Mouse (Mus musculus) CH12.LX (cell line): Measurements from ENCODE around the gene Nxn. TPM values are rescaled to one million over a fixed set of nuclear protein-coding genes. Genes with fewer than 3 reads are reported as not detected.

Source experiments
- DNase-seq: peaks from one replicate; pipeline ENCODE4 v3.0.0-alpha.2; 2013; ENCODE audit errors: extremely low read depth
- H3K27ac ChIP-seq: 2 replicates; pipeline ENCODE4 v1.5.1; 2012; ENCODE audit warnings: low read depth, mild to moderate bottlenecking, control low read depth, moderate library complexity; ENCODE audit not compliant: insufficient read depth
- H3K27me3 ChIP-seq: replicated peaks from 2 replicates; pipeline ENCODE3; 2012; ENCODE audit warnings: inconsistent platforms
- H3K36me3 ChIP-seq, 2 experiments: replicated peaks in 1 of 2; 2 replicates each; pipeline versions ENCODE3 to v1.6.1; 2012; ENCODE audit warnings: inconsistent platforms in 1 of 2, low read length in 1 of 2, mild to moderate bottlenecking in 1 of 2, mixed read lengths in 1 of 2, moderate library complexity in 1 of 2; ENCODE audit not compliant: control insufficient read depth in 1 of 2, insufficient read depth in 1 of 2
- H3K4me1 ChIP-seq, 2 experiments: 2 replicates each; pipeline ENCODE4 v1.6.1; 2012; ENCODE audit warnings: inconsistent platforms in 1 of 2, moderate library complexity in 1 of 2; ENCODE audit not compliant: insufficient read depth in 2 of 2, control insufficient read depth in 1 of 2
- H3K4me2 ChIP-seq: 2 replicates; pipeline ENCODE4 v1.6.1; 2012; ENCODE audit warnings: low read depth, mild to moderate bottlenecking, control low read depth; ENCODE audit not compliant: poor library complexity, insufficient read depth, severe bottlenecking
- H3K4me3 ChIP-seq, 3 experiments: fragments of 150-350 bp in 1 of 3; sonication (generic) in 1 of 3; replicated peaks in 1 of 3; 2 replicates each; pipeline versions ENCODE3 to v1.5.1; 2011 to 2012; ENCODE audit warnings: low read depth in 2 of 3, low read length in 2 of 3, mild to moderate bottlenecking in 2 of 3, moderate library complexity in 2 of 3, control low read depth in 1 of 3, improper control_type of control experiment in 1 of 3, inconsistent platforms in 1 of 3, mixed read lengths in 1 of 3; ENCODE audit not compliant: poor library complexity in 1 of 3
- H3K79me2 ChIP-seq: replicated peaks from 2 replicates; pipeline ENCODE4 v1.6.1; 2012; ENCODE audit warnings: mild to moderate bottlenecking, moderate library complexity; ENCODE audit not compliant: control insufficient read depth, poor library complexity, insufficient read depth, severe bottlenecking; ENCODE audit errors: extremely low read depth
- H3K9ac ChIP-seq: 2 replicates; pipeline ENCODE4 v1.6.1; 2012; ENCODE audit warnings: low read depth, mild to moderate bottlenecking, control low read depth, moderate library complexity; ENCODE audit not compliant: insufficient read depth
- H3K9me3 ChIP-seq: replicated peaks from 2 replicates; pipeline ENCODE3; 2012; ENCODE audit warnings: low read length, inconsistent platforms, mixed read lengths
- BHLHE40 ChIP-seq: IDR thresholded peaks from 2 replicates; pipeline ENCODE4 v1.6.1; 2011; ENCODE audit warnings: mild to moderate bottlenecking, low read depth, low read length, improper control_type of control experiment
- CTCF ChIP-seq, 2 experiments: IDR thresholded peaks in 1 of 2; conservative IDR thresholded peaks in 1 of 2; 2 replicates each; pipeline ENCODE4 v1.5.1; 2011 to 2012; ENCODE audit warnings: low read depth in 2 of 2, low read length in 2 of 2, improper control_type of control experiment in 1 of 2, inconsistent platforms in 1 of 2, mild to moderate bottlenecking in 1 of 2, moderate library complexity in 1 of 2
- HCFC1 ChIP-seq: IDR thresholded peaks from 2 replicates; pipeline ENCODE4 v1.6.1; 2012; ENCODE audit warnings: low read depth, mild to moderate bottlenecking, inconsistent platforms, low read length, improper control_type of control experiment
- IRF4 ChIP-seq: IDR thresholded peaks from 2 replicates; pipeline ENCODE4 v1.6.1; 2014; ENCODE audit warnings: low read depth, mild to moderate bottlenecking, inconsistent platforms, low read length, improper control_type of control experiment
- JUN ChIP-seq: IDR thresholded peaks from 2 replicates; pipeline ENCODE4 v1.6.1; 2011; ENCODE audit warnings: low read depth, mild to moderate bottlenecking, low read length, improper control_type of control experiment, moderate library complexity; ENCODE audit not compliant: insufficient read depth
- MAZ ChIP-seq: IDR thresholded peaks from 2 replicates; pipeline ENCODE4 v1.6.1; 2012; ENCODE audit warnings: low read depth, mild to moderate bottlenecking, inconsistent platforms, low read length, improper control_type of control experiment, moderate library complexity
- MYC ChIP-seq: IDR thresholded peaks from 2 replicates; pipeline ENCODE4 v1.6.1; 2011; ENCODE audit warnings: low read depth, mild to moderate bottlenecking, improper control_type of control experiment, low read length
- NELFE ChIP-seq: IDR thresholded peaks from 2 replicates; pipeline ENCODE4 v1.6.1; 2011; ENCODE audit warnings: low read depth, low read length, improper control_type of control experiment
- POLR2AphosphoS2 ChIP-seq: IDR thresholded peaks from 2 replicates; pipeline ENCODE4 v1.6.1; 2011; ENCODE audit warnings: low read depth, low read length, improper control_type of control experiment
- SIN3A ChIP-seq: IDR thresholded peaks from 2 replicates; pipeline ENCODE4 v1.6.1; 2012; ENCODE audit warnings: low read length, improper control_type of control experiment, inconsistent platforms
- USF1 ChIP-seq: IDR thresholded peaks from 2 replicates; pipeline ENCODE4 v1.6.1; 2014; ENCODE audit warnings: low read depth, mild to moderate bottlenecking, inconsistent platforms, low read length, improper control_type of control experiment
- dilution Hi-C: fragments of 300-500 bp; cut with MboI; formaldehyde crosslinking; loops from 2 replicates; pipeline ENCODE4 v1.14.3; 2020; ENCODE audit warnings: low sequenced_read_pairs; ENCODE audit not compliant: extremely low pct_unique_long_range_greater_than_20kb, extremely low pct_ligation_motif_present
- in situ Hi-C: fragments of 300-500 bp; cut with MboI; formaldehyde crosslinking; loops from 3 replicates; pipeline ENCODE4 v1.14.3; 2019; ENCODE audit warnings: low sequenced_read_pairs, low pct_ligation_motif_present, low pct_unique_long_range_greater_than_20kb, mixed read lengths
- polyA plus RNA-seq: library from polyadenylated mRNA; unstranded; fragments of >175 nt; gene quantifications from 2 replicates; pipeline ENCODE4 v1.2.1, GENCODE M21; 2012; ENCODE audit warnings: low read depth; ENCODE audit not compliant: insufficient read length
- total RNA-seq, 2 experiments: library from RNA; depleted of rRNA; stranded (reverse); fragments of 300-350 nt in 1 of 2; fragments of >200 nt in 1 of 2; gene quantifications; 2 replicates each; pipeline ENCODE4 v1.2.3; 2012 to 2014

The Nxn gene
- total and polyA plus RNA-seq, 3 experiments, result 15.3 to 24.8 (median 19.2) TPM

DNA sequence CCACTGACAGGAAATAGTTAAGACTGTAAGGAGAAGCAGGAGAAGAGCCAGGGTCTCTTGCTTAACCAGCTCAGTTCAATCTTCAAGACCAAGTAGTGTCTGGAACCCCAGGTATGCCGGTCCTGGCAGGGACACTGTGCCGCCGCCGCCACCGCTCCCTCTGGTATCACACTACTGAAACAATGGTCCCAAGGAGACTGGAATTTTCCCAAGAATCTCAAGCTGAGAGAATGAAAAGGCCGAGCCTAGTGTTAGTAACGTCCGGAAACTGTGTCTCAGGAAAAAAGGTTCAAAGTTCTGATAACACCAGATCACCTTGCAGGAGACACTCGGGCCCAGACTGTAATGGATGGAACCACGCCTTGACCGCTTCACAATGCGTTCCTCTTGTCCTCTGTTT lies 41.5 kb downstream of the Nxn start:
- Histone ChIP-seq H3K36me3 (peaks cover 0 to 5% of the 10 kb centered on the region in 2 experiments), H3K4me2 (no peak overlapping the region), H3K79me2 (no peaks in the 10 kb centered on the region), H3K9ac (no peak overlapping the region)
- TF ChIP-seq BHLHE40 (no peak), NELFE (no peak), SIN3A (no peak), POLR2AphosphoS2 (no peak)
- TF ChIP-seq, all 38 proteins: peak for 0
- no peaks in the 10 kb centered on the region for H3K27me3 ChIP-seq
- DNase-seq, result no peak
- no peak overlapping the region for H3K27ac ChIP-seq
- no peak overlapping the region for H3K4me3 ChIP-seq
- in situ Hi-C loops, result no loop called here
- dilution Hi-C loops, result no loop called here
- 0 out of 4 replicates have a peak, but pooled peaks cover 2 to 3% of the 10 kb centered on the region in 2 experiments for H3K4me1 ChIP-seq
- no peaks in the 10 kb centered on the region for H3K9me3 ChIP-seq

DNA sequence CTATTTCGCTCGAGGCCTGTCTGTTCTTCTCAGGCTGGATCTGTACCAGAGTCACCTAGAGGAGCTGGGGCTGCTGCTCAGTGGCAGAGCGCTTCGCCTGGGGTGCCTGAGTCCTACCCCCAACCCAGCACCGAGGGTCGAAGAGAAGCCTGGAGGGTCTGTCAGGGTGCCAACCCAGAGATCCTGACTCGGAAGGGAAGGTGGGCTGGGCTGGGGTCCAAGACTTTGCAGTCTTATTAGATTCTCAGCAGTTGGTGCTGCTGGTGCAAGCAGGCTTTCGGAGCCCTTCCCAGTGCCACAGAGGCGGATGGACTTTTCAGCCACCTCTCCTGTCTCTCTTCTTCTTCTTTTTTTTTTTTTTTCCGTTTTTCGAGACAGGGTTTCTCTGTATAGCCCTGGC lies 42.8 kb downstream of the Nxn start:
- H3K9me3 ChIP-seq, result no peaks in the 10 kb centered on the region
- no peak overlapping the region for H3K9ac ChIP-seq
- H3K4me2 ChIP-seq, result no peak overlapping the region
- no peak overlapping the region for H3K27ac ChIP-seq
- H3K4me1 ChIP-seq, result peaks cover 2 to 11% of the 10 kb centered on the region in 2 experiments; a peak in 2 of 4 replicates
- no peak overlapping the region for H3K4me3 ChIP-seq
- in situ Hi-C loops (no loop called here), dilution Hi-C loops (no loop called here)
- no peaks in the 10 kb centered on the region for H3K79me2 ChIP-seq
- H3K27me3 ChIP-seq, result no peaks in the 10 kb centered on the region
- TF ChIP-seq BHLHE40, result no peak
- TF ChIP-seq USF1, result no peak
- TF ChIP-seq HCFC1, result no peak
- no peak for TF ChIP-seq MAZ
- no peak for TF ChIP-seq POLR2AphosphoS2
- no peak for TF ChIP-seq IRF4
- TF ChIP-seq MYC, result no peak
- TF ChIP-seq CTCF (conservative IDR thresholded peaks at IDR 0.05 in 1 of 2, IDR thresholded peaks at IDR 0.05 in 1 of 2; ENCODE audit: low read depth in 2 of 2, low read length in 2 of 2), result no peak
- TF ChIP-seq JUN, result no peak
- no peak for DNase-seq
- H3K36me3 ChIP-seq, result peaks cover 0 to 5% of the 10 kb centered on the region in 2 experiments

DNA sequence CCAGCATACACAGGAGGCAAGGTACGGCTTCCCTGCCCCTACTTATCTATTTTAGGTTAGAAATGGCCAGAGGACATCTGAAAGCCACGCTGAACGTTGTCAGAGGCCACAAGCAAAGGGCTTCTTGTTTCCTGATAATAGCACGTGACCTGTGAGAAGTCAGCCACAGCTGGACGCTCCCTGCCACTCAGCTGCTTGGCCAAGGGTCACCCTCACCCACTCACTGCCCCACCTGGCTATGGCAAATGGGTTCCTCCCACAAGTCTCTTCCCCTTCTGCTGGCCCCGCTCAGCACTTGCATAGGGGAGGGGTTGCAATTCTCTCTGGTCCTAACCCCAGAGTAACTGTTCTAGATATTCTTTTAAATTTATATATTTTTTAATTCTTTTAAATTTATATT lies 43.5 kb downstream of the Nxn start:
- H3K27ac ChIP-seq, result no peak overlapping the region
- no peak overlapping the region for H3K4me2 ChIP-seq
- no peak for TF ChIP-seq HCFC1
- TF ChIP-seq BHLHE40, result 0 out of 2 replicates have a peak, but pooled peaks have one; percentile 4
- H3K9ac ChIP-seq, result no peak overlapping the region
- DNase-seq, result no peak
- no peaks in the 10 kb centered on the region for H3K9me3 ChIP-seq
- in situ Hi-C loops, result no loop called here
- H3K27me3 ChIP-seq, result no peaks in the 10 kb centered on the region
- H3K4me1 ChIP-seq, result peaks cover 0 to 11% of the 10 kb centered on the region in 2 experiments; a peak in 2 of 4 replicates
- dilution Hi-C loops, result no loop called here
- H3K4me3 ChIP-seq, result no peak overlapping the region
- H3K36me3 ChIP-seq, result peaks cover 0 to 5% of the 10 kb centered on the region in 2 experiments
- no peaks in the 10 kb centered on the region for H3K79me2 ChIP-seq
